In the genomic region with DNA sequence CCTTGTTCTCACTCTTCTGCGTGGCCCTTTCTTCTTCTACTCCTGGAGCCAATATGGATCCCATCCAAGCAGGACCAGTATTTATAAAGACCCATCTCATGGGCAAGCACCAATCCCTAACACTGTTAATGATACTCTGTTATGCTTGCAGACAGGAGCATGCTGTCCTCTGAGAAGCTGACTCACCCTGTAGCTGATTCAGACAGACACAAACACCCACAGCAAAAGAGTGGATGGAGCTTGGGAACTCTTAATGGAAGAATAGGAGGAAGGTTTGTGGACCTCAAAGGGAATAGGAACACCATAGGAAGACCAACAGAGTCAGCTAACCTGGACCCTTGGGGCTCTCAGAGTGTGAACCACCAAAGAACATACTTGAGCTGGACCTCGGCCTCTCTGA, we compare ENCODE assay signal across 21 mouse cellular contexts. TPM values are rescaled to one million over a fixed set of nuclear protein-coding genes. Genes with fewer than 3 reads are reported as not detected.
A peak's percentile ranks its signal among the peaks of the same experiment; 100 is the strongest.
DNase-seq lines count a peak whose midpoint lies in the region; ATAC-seq lines count a peak whose summit lies in the region.
"Had no signal": no experiment of that assay in that cellular context is flagged by ENCODE, and none has a peak within 500 bp of the region (broad histone marks: within the 10 kb centered on the region; RNA-seq: fewer than 3 reads in every experiment).

No protein-coding gene starts in this region.

- DNase-seq in frontal cortex, postnatal 36 days (ENCODE audit: low spot score in 2 of 2): no peak
- DNase-seq in heart, adult 11 months: peak; percentile 16
- no peak for DNase-seq in heart, postnatal 25 days (ENCODE audit: low spot score)
- peak; percentile 11 for DNase-seq in right cerebral cortex, adult 18-20 months
- no peak for DNase-seq in right cerebral cortex, postnatal 14 days
- DNase-seq in brain, adult 2 months (ENCODE audit: low read depth, low spot score): peak; percentile 73
- DNase-seq in ovary, postnatal 36 days (ENCODE audit: low spot score): no peak
- DNase-seq: adrenal gland, adult 2 months; adrenal gland, adult 8-10 months; adrenal gland, postnatal 10 days; adrenal gland, postnatal 14 days; adrenal gland, postnatal 25 days; adrenal gland, postnatal 36 days; B cell, adult 2 months; cerebellum, adult 11 months; cerebellum, adult 11-12 months; cerebellum, adult 18-20 months had no signal

- intact Hi-C loops in heart, postnatal 25 days (cut with DNase I): no loop called here

- ATAC-seq in frontal cortex, adult (ENCODE audit: low TSS enrichment): peak; percentile 95
- ATAC-seq: activated CD4-positive, CD25-positive, alpha-beta regulatory T cell, adult 4 months; CD4-positive, CD25-positive, alpha-beta regulatory T cell, adult 4 months; Patski had no signal

RNA-seq across cellular contexts. Expression of gene Nck2, which starts 50.3 kb away (rescaled TPM):
- 10 to 100 TPM; 14.3 to 15.4 TPM for total RNA-seq in heart, postnatal 25 days (2021)

Comparison
In these comparisons a context has a peak if more than half of its experiments do, and no peak if none do; other contexts are left out.
1. DNase-seq: peak in heart, adult 11 months (single experiment), right cerebral cortex, adult 18-20 months (single experiment) and brain, adult 2 months (single experiment); none in frontal cortex, postnatal 36 days (0 of 2), heart, postnatal 25 days (single experiment), right cerebral cortex, postnatal 14 days (single experiment) and ovary, postnatal 36 days (single experiment).